In genomic region chr12:3238361-3239051, GRCm38 (mm10) we compare ENCODE assay signal across 12 mouse cellular contexts.
DNase-seq lines count a peak whose midpoint lies in the region; ATAC-seq and TF ChIP-seq lines count a peak whose summit lies in the region.
"Had no signal": no experiment of that assay in that cellular context is flagged by ENCODE, and none has a peak within 500 bp of the region (broad histone marks: within the 10 kb centered on the region; RNA-seq: fewer than 3 reads in every experiment).

No protein-coding gene starts in this region.

- no peak overlapping the region for H3K4me3 ChIP-seq in forebrain, embryonic 11.5 days (ENCODE audit: low read depth, low read length)
- no peak overlapping the region for H3K4me3 ChIP-seq in forebrain, embryonic 16.5 days (replicated peaks; ENCODE audit: low read length)
- no peak overlapping the region for H3K4me3 ChIP-seq in thymus, adult 2 months (ENCODE audit: control insufficient read depth, insufficient read depth, low read length)
- H3K4me3 ChIP-seq in forebrain, postnatal 0 days (ENCODE audit: low read depth, low read length) = no peak overlapping the region
- no peak overlapping the region for H3K4me3 ChIP-seq in intestine, embryonic 16.5 days (ENCODE audit: low read length)
- H3K4me3 ChIP-seq: left cerebral cortex, adult 2 months; stomach, embryonic 15.5 days had no signal

- TF ChIP-seq CTCF in thymus, adult 2 months (IDR thresholded peaks at IDR 0.05; ENCODE audit: borderline replicate concordance, control insufficient read depth, extremely low read depth, insufficient read depth, low read length, poor library complexity) = no peak
- no peak for TF ChIP-seq CTCF in forebrain, postnatal 0 days (IDR thresholded peaks at IDR 0.05; ENCODE audit: low read depth)

- DNase-seq in forebrain, embryonic 11.5 days (ENCODE audit: low spot score) = no peak
- peak; percentile 18 for DNase-seq in thymus, postnatal 14 days
- DNase-seq in thymus, adult 2 months = no peak
- peak; percentile 60 for DNase-seq in forebrain, postnatal 0 days
- DNase-seq in testis, postnatal 14 days (ENCODE audit: low spot score) = peak; percentile 29
- no peak for DNase-seq in left cerebral cortex, postnatal 4 days
- DNase-seq: heart, postnatal 10 days; lung, adult 18-20 months had no signal

- H3K9me3 ChIP-seq in forebrain, embryonic 11.5 days (ENCODE audit: control insufficient read depth, low read length) = 0 out of 2 replicates have a peak, but pooled peaks cover 2% of the 10 kb centered on the region
- no peaks in the 10 kb centered on the region for H3K9me3 ChIP-seq in forebrain, embryonic 16.5 days (ENCODE audit: control insufficient read depth, low read length)
- H3K9me3 ChIP-seq in forebrain, postnatal 0 days (ENCODE audit: low read length) = no peaks in the 10 kb centered on the region
- H3K9me3 ChIP-seq in intestine, embryonic 16.5 days (ENCODE audit: control insufficient read depth, low read length) = 0 out of 2 replicates have a peak, but pooled peaks cover 6% of the 10 kb centered on the region
- H3K9me3 ChIP-seq: stomach, embryonic 15.5 days had no signal

- H3K27ac ChIP-seq in forebrain, embryonic 11.5 days (ENCODE audit: low read depth, low read length) = no peak overlapping the region
- no peak overlapping the region for H3K27ac ChIP-seq in forebrain, embryonic 16.5 days (ENCODE audit: low read length)
- no peak overlapping the region for H3K27ac ChIP-seq in thymus, adult 2 months (ENCODE audit: control insufficient read depth, insufficient read depth, low read length)
- no peak overlapping the region for H3K27ac ChIP-seq in forebrain, postnatal 0 days (ENCODE audit: low read depth, low read length)
- H3K27ac ChIP-seq in intestine, embryonic 16.5 days (ENCODE audit: low read length) = no peak overlapping the region
- H3K27ac ChIP-seq: left cerebral cortex, adult 2 months; stomach, embryonic 15.5 days had no signal

- 92% methylated on average over 16 of the region's 16 CpGs for WGBS in forebrain, embryonic 11.5 days
- 76% methylated on average over 16 of the region's 16 CpGs for WGBS in forebrain, embryonic 16.5 days
- WGBS in thymus, adult 2 months = 98% methylated on average over 16 of the region's 16 CpGs
- 77% methylated on average over 16 of the region's 16 CpGs for WGBS in forebrain, postnatal 0 days
- 93% methylated on average over 16 of the region's 16 CpGs for WGBS in intestine, embryonic 16.5 days

- no peak for TF ChIP-seq POLR2A in thymus, adult 2 months (IDR thresholded peaks at IDR 0.05; ENCODE audit: control insufficient read depth, extremely low read depth, insufficient read depth, low read length, poor library complexity)

- no peak overlapping the region for H3K4me2 ChIP-seq in forebrain, embryonic 11.5 days (ENCODE audit: low read depth, low read length, severe bottlenecking)
- no peak overlapping the region for H3K4me2 ChIP-seq in forebrain, embryonic 16.5 days (ENCODE audit: low read length)
- no peak overlapping the region for H3K4me2 ChIP-seq in forebrain, postnatal 0 days (ENCODE audit: low read depth)
- no peak overlapping the region for H3K4me2 ChIP-seq in intestine, embryonic 16.5 days (ENCODE audit: low read depth, low read length)
- H3K4me2 ChIP-seq: stomach, embryonic 15.5 days had no signal

- H3K27me3 ChIP-seq in forebrain, embryonic 11.5 days (ENCODE audit: control insufficient read depth, insufficient read depth, low read length) = no peaks in the 10 kb centered on the region
- H3K27me3 ChIP-seq in forebrain, embryonic 16.5 days (replicated peaks; ENCODE audit: control insufficient read depth, insufficient read depth, low read length) = no peaks in the 10 kb centered on the region
- H3K27me3 ChIP-seq in thymus, adult 2 months (ENCODE audit: control insufficient read depth, insufficient read depth, low read length) = no peaks in the 10 kb centered on the region
- no peaks in the 10 kb centered on the region for H3K27me3 ChIP-seq in forebrain, postnatal 0 days (ENCODE audit: insufficient read depth, low read length)
- no peaks in the 10 kb centered on the region for H3K27me3 ChIP-seq in intestine, embryonic 16.5 days (replicated peaks; ENCODE audit: control insufficient read depth, insufficient read depth, low read length)
- H3K27me3 ChIP-seq: stomach, embryonic 15.5 days had no signal

- ATAC-seq in forebrain, embryonic 11.5 days (replicated peaks; ENCODE audit: low FRiP score) = peak; percentile 21; the same call in 1 of the 2 replicates
- ATAC-seq in forebrain, embryonic 16.5 days = no peak
- no peak for ATAC-seq in forebrain, postnatal 0 days
- no peak for ATAC-seq in intestine, embryonic 16.5 days

- intact Hi-C loops in left cerebral cortex, postnatal 4 days (cut with DNase I) = loop anchor here (5.0 kb wide), 1 partner anchor 69 kb away; the partner anchor contains the start of gene Rab10

- H3K4me1 ChIP-seq in forebrain, embryonic 11.5 days (replicated peaks; ENCODE audit: control insufficient read depth, insufficient read depth, low read length) = no peaks in the 10 kb centered on the region
- peaks cover 4% of the 10 kb centered on the region; the same call in 1 of the 2 replicates for H3K4me1 ChIP-seq in forebrain, embryonic 16.5 days (replicated peaks; ENCODE audit: control insufficient read depth, insufficient read depth, low read length)
- H3K4me1 ChIP-seq in thymus, adult 2 months (replicated peaks; ENCODE audit: control insufficient read depth, insufficient read depth, low read length) = peaks cover 3% of the 10 kb centered on the region; the same call in 1 of the 2 replicates
- H3K4me1 ChIP-seq in forebrain, postnatal 0 days (ENCODE audit: insufficient read depth) = no peaks in the 10 kb centered on the region
- no peaks in the 10 kb centered on the region for H3K4me1 ChIP-seq in intestine, embryonic 16.5 days (ENCODE audit: control insufficient read depth, insufficient read depth, low read length)
- H3K4me1 ChIP-seq: stomach, embryonic 15.5 days had no signal

- peaks cover 17% of the 10 kb centered on the region for H3K36me3 ChIP-seq in forebrain, embryonic 11.5 days (ENCODE audit: control insufficient read depth, insufficient read depth, low read length)
- H3K36me3 ChIP-seq in forebrain, embryonic 16.5 days (ENCODE audit: control insufficient read depth, insufficient read depth) = peaks cover 21% of the 10 kb centered on the region
- peaks cover 10% of the 10 kb centered on the region for H3K36me3 ChIP-seq in thymus, adult 2 months (ENCODE audit: control insufficient read depth, insufficient read depth, low read length)
- H3K36me3 ChIP-seq in forebrain, postnatal 0 days (ENCODE audit: insufficient read depth) = peaks cover 22% of the 10 kb centered on the region
- peaks cover 33% of the 10 kb centered on the region for H3K36me3 ChIP-seq in intestine, embryonic 16.5 days (ENCODE audit: control insufficient read depth, insufficient read depth, low read length)

- no peak overlapping the region for H3K9ac ChIP-seq in forebrain, embryonic 11.5 days (ENCODE audit: low read length)
- no peak overlapping the region for H3K9ac ChIP-seq in forebrain, embryonic 16.5 days (replicated peaks; ENCODE audit: low read depth, low read length)
- no peak overlapping the region for H3K9ac ChIP-seq in forebrain, postnatal 0 days
- H3K9ac ChIP-seq in intestine, embryonic 16.5 days (ENCODE audit: low read depth, low read length) = no peak overlapping the region
- H3K9ac ChIP-seq: stomach, embryonic 15.5 days had no signal

Comparison
In these comparisons a context has a peak if more than half of its experiments do, and no peak if none do; other contexts are left out.
1. DNase-seq: peak in thymus, postnatal 14 days (single experiment), forebrain, postnatal 0 days (single experiment) and testis, postnatal 14 days (single experiment); none in forebrain, embryonic 11.5 days (single experiment), thymus, adult 2 months (single experiment) and left cerebral cortex, postnatal 4 days (single experiment).